21 mouse cellular contexts compared by ENCODE assay signal in the genomic region with DNA sequence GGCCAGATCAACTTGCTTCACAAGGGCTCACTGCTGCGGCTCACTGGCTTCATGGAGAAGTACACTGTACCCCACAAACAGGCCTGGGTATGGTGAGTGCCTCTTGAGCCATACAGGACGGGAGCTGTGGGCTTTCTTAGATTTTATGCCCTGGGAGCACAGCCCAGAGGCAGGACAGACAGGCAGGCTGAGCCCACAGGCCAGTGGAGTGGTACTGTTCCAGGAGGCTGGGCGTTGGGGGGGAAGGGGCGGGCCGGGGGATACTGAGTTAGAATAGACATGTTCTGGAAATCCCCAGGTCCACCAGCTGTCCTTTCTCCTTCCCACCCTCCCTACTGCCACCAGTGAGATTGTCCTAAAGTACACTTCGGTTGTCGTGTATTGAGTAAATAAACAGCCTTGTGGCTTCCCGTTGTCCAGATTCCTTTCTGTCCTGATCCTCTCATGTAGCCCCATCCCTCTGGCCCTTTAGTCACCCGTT.
DNase-seq lines count a peak whose midpoint lies in the region; ATAC-seq and TF ChIP-seq lines count a peak whose summit lies in the region.
"Had no signal": no experiment of that assay in that cellular context is flagged by ENCODE, and none has a peak within 500 bp of the region (broad histone marks: within the 10 kb centered on the region; RNA-seq: fewer than 3 reads in every experiment).

No protein-coding gene starts in this region.

- WGBS in kidney, postnatal 0 days: 78% methylated on average over 9 of the region's 9 CpGs
- WGBS in kidney, embryonic 15.5 days: 70% methylated on average over 9 of the region's 9 CpGs
- 54% methylated on average over 6 of the region's 9 CpGs for WGBS in lung, embryonic 16.5 days
- 65% methylated on average over 9 of the region's 9 CpGs for WGBS in stomach, postnatal 0 days

- TF ChIP-seq EP300 in stomach, postnatal 0 days (optimal IDR thresholded peaks at IDR 0.05): no peak

- H3K4me2 ChIP-seq in kidney, postnatal 0 days (ENCODE audit: low read length): no peak overlapping the region
- H3K4me2 ChIP-seq in kidney, embryonic 15.5 days: no peak overlapping the region
- H3K4me2 ChIP-seq in lung, embryonic 16.5 days (ENCODE audit: low read depth, low read length): no peak overlapping the region
- H3K4me2 ChIP-seq in stomach, postnatal 0 days (replicated peaks; ENCODE audit: low read depth): no peak overlapping the region
- H3K4me2 ChIP-seq: embryonic facial prominence, embryonic 15.5 days; forebrain, embryonic 15.5 days; heart, embryonic 12.5 days; hindbrain, embryonic 12.5 days had no signal

- DNase-seq in kidney, postnatal 0 days (ENCODE audit: low spot score): no peak
- peak; percentile 38 for DNase-seq in lung, postnatal 25 days (ENCODE audit: low spot score)
- DNase-seq in stomach, postnatal 0 days (ENCODE audit: low spot score): no peak
- no peak for DNase-seq in adrenal gland, adult 8-10 months
- DNase-seq in right cerebral cortex, postnatal 4 days: no peak
- DNase-seq: adrenal gland, adult 2 months; adrenal gland, postnatal 36 days; cerebellum, adult 2 months; cerebellum, postnatal 14 days; embryo, embryonic 11 days; gastrocnemius, postnatal 10 days had no signal

- H3K36me3 ChIP-seq in kidney, postnatal 0 days (ENCODE audit: insufficient read depth, low read length): no peaks in the 10 kb centered on the region
- H3K36me3 ChIP-seq in kidney, embryonic 15.5 days: 0 out of 2 replicates have a peak, but pooled peaks cover 5% of the 10 kb centered on the region
- H3K36me3 ChIP-seq in lung, embryonic 16.5 days (ENCODE audit: control insufficient read depth, insufficient read depth, low read length): 0 out of 2 replicates have a peak, but pooled peaks cover 4% of the 10 kb centered on the region
- no peaks in the 10 kb centered on the region for H3K36me3 ChIP-seq in stomach, postnatal 0 days (ENCODE audit: control insufficient read depth, insufficient read depth, low read length)
- H3K36me3 ChIP-seq: embryonic facial prominence, embryonic 15.5 days; forebrain, embryonic 10.5 days; forebrain, embryonic 15.5 days; hindbrain, embryonic 12.5 days had no signal

- H3K4me3 ChIP-seq in kidney, postnatal 0 days (replicated peaks; ENCODE audit: low read depth, low read length): no peak overlapping the region
- H3K4me3 ChIP-seq in kidney, embryonic 15.5 days (replicated peaks): no peak overlapping the region
- H3K4me3 ChIP-seq in lung, embryonic 16.5 days (ENCODE audit: low read length): no peak overlapping the region
- no peak overlapping the region for H3K4me3 ChIP-seq in stomach, postnatal 0 days (ENCODE audit: low read depth, low read length)
- H3K4me3 ChIP-seq: embryonic facial prominence, embryonic 15.5 days; erythroblast, embryonic 14.5 days; forebrain, embryonic 10.5 days; forebrain, embryonic 15.5 days; heart, embryonic 12.5 days; hindbrain, embryonic 12.5 days had no signal

- H3K4me1 ChIP-seq in kidney, postnatal 0 days (replicated peaks; ENCODE audit: insufficient read depth, low read length): no peaks in the 10 kb centered on the region
- H3K4me1 ChIP-seq in kidney, embryonic 15.5 days: no peaks in the 10 kb centered on the region
- H3K4me1 ChIP-seq in lung, embryonic 16.5 days (replicated peaks; ENCODE audit: control insufficient read depth, insufficient read depth, low read length): no peaks in the 10 kb centered on the region
- no peaks in the 10 kb centered on the region for H3K4me1 ChIP-seq in stomach, postnatal 0 days (replicated peaks; ENCODE audit: control insufficient read depth, insufficient read depth)
- H3K4me1 ChIP-seq: embryonic facial prominence, embryonic 15.5 days; forebrain, embryonic 10.5 days; forebrain, embryonic 15.5 days; heart, embryonic 12.5 days; hindbrain, embryonic 12.5 days had no signal

- no peaks in the 10 kb centered on the region for H3K9me3 ChIP-seq in kidney, postnatal 0 days (replicated peaks; ENCODE audit: low read length)
- no peaks in the 10 kb centered on the region for H3K9me3 ChIP-seq in kidney, embryonic 15.5 days (replicated peaks)
- H3K9me3 ChIP-seq in lung, embryonic 16.5 days (ENCODE audit: control insufficient read depth, low read length): no peaks in the 10 kb centered on the region
- H3K9me3 ChIP-seq in stomach, postnatal 0 days (ENCODE audit: control insufficient read depth, low read length): no peaks in the 10 kb centered on the region
- H3K9me3 ChIP-seq: embryonic facial prominence, embryonic 15.5 days; forebrain, embryonic 10.5 days; forebrain, embryonic 15.5 days; heart, embryonic 12.5 days; hindbrain, embryonic 12.5 days had no signal

- no peaks in the 10 kb centered on the region for H3K27me3 ChIP-seq in kidney, postnatal 0 days (ENCODE audit: insufficient read depth, low read length)
- H3K27me3 ChIP-seq in kidney, embryonic 15.5 days: peaks cover 33% of the 10 kb centered on the region
- peaks cover 3% of the 10 kb centered on the region; the same call in 1 of the 2 replicates for H3K27me3 ChIP-seq in lung, embryonic 16.5 days (ENCODE audit: control insufficient read depth, insufficient read depth, low read depth, low read length)
- no peaks in the 10 kb centered on the region for H3K27me3 ChIP-seq in stomach, postnatal 0 days (ENCODE audit: control insufficient read depth, insufficient read depth, low read length)
- H3K27me3 ChIP-seq: embryonic facial prominence, embryonic 15.5 days; forebrain, embryonic 15.5 days; Patski had no signal

- no peak overlapping the region for H3K27ac ChIP-seq in kidney, postnatal 0 days
- H3K27ac ChIP-seq in kidney, embryonic 15.5 days: no peak overlapping the region
- H3K27ac ChIP-seq in lung, embryonic 16.5 days (ENCODE audit: low read length): peak overlapping the region; percentile 41; the same call in 1 of the 2 replicates
- no peak overlapping the region for H3K27ac ChIP-seq in stomach, postnatal 0 days (replicated peaks)
- H3K27ac ChIP-seq: embryonic facial prominence, embryonic 15.5 days; forebrain, embryonic 10.5 days; forebrain, embryonic 15.5 days; hindbrain, embryonic 12.5 days had no signal

- TF ChIP-seq CTCF in kidney, postnatal 0 days (IDR thresholded peaks at IDR 0.05; ENCODE audit: low read depth): no peak
- TF ChIP-seq CTCF in stomach, postnatal 0 days (IDR thresholded peaks at IDR 0.05; ENCODE audit: low read depth): no peak

- no peak overlapping the region for H3K9ac ChIP-seq in kidney, postnatal 0 days (ENCODE audit: low read depth, low read length)
- no peak overlapping the region for H3K9ac ChIP-seq in kidney, embryonic 15.5 days
- H3K9ac ChIP-seq in lung, embryonic 16.5 days (ENCODE audit: low read length): no peak overlapping the region
- no peak overlapping the region for H3K9ac ChIP-seq in stomach, postnatal 0 days (ENCODE audit: low read length)
- H3K9ac ChIP-seq: embryonic facial prominence, embryonic 15.5 days; forebrain, embryonic 15.5 days; heart, embryonic 12.5 days; hindbrain, embryonic 12.5 days had no signal

- 0 out of 2 replicates have a peak, but pooled peaks have one; percentile 29 for ATAC-seq in kidney, postnatal 0 days (replicated peaks; ENCODE audit: low FRiP score, low read depth)
- no peak for ATAC-seq in kidney, embryonic 15.5 days (replicated peaks; ENCODE audit: low FRiP score)
- peak; percentile 93 for ATAC-seq in lung, embryonic 16.5 days (ENCODE audit: low read depth)
- no peak for ATAC-seq in stomach, postnatal 0 days (ENCODE audit: low FRiP score, low TSS enrichment)
- ATAC-seq: forebrain, embryonic 15.5 days; hindbrain, embryonic 16.5 days; Patski had no signal

Comparison
In these comparisons a context has a peak if more than half of its experiments do, and no peak if none do; other contexts are left out.
1. ATAC-seq: peak in kidney, postnatal 0 days (single experiment) and lung, embryonic 16.5 days (single experiment); none in kidney, embryonic 15.5 days (single experiment) and stomach, postnatal 0 days (single experiment).